Mouse (Mus musculus) naive thymus-derived CD4-positive, alpha-beta T cell, adult 2 months (primary cell): ENCODE data around the gene Zfp541.
A peak's percentile ranks its signal among the peaks of the same experiment; 100 is the strongest.

Experiments
- DNase-seq: peaks from one replicate; pipeline ENCODE4 v3.0.0-alpha.2; 2011; ENCODE audit warnings: low read depth

Gene Zfp541

DNA sequence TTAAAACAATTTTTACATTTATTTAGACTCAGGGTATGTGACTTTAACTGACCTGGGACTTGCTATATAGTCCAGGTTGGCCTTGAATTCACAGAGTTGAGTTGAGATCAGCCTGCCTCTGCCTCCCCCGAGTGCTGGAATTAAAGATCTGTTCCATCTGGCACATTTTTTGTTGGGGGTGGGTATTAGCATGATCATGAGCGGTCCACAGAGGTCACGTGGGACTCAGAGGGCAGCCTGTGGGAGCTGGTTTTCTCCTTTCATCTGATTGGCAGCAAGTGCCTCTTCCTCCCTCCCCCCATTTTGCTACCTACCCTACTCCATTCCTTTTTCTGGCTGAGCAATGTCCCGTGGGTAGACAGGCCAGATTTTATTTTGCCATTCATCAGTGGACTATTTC lies 19.0 kb downstream of the Zfp541 start:
- DNase-seq: no peak

DNA sequence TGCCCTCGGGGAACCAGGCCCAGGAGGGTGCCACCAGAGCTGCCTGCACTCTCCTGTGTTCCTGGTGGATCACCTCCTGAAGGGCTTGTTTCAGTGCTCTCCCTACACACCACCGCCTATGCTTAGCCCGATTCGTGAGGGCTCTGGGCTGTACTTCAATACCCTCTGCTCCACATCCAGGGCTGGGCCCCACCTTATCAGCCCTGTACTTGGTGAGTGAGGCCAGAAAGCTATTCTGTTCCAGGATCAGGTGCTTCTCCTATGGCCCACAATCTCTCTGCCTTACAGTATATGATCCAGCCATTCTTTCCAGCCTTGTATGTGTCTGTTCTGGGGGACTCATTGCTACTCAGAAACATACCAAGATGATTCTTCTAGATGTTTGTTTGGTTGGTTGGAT lies 21.7 kb downstream of the Zfp541 start:
- no peak for DNase-seq

DNA sequence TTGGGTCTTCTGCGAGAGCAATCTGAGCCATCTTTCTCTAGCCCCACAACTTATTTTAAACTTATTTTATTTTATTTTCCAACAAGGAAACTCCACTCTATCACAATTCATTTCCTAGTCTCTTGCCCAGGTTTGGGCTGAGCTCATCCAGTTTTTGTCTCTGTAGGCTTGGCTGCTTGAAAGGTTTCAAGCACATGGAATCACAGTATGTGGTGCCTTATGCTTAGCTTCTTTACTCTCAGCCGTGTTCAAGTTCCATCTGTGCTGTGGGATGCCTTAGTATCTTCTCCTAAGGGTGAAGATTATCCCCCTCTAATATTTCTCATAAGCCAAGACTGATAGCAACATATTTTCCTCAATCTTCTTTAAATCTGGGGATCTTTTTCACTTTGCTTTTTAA lies 26.0 kb downstream of the Zfp541 start:
- no peak for DNase-seq

DNA sequence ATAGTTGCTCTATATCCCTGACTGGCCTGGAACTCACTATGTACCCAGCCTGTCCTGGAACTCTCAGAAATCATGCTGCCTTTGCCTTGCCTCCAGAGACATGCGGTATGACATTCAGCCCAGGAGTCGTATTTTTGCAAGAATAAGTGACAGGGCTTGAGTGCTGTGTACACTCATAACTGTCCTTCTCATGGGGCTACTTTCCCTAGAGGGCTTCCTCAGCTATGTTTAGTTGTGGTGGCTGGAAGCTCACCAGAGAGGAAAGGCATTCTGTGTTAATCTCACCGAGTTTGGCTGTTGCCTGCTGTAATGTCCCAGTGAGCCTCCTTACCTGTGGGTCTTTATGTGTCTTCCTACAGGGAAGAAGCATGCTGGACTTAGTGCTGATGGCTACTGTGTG lies 33.0 kb downstream of the Zfp541 start:
- DNase-seq: no peak

DNA sequence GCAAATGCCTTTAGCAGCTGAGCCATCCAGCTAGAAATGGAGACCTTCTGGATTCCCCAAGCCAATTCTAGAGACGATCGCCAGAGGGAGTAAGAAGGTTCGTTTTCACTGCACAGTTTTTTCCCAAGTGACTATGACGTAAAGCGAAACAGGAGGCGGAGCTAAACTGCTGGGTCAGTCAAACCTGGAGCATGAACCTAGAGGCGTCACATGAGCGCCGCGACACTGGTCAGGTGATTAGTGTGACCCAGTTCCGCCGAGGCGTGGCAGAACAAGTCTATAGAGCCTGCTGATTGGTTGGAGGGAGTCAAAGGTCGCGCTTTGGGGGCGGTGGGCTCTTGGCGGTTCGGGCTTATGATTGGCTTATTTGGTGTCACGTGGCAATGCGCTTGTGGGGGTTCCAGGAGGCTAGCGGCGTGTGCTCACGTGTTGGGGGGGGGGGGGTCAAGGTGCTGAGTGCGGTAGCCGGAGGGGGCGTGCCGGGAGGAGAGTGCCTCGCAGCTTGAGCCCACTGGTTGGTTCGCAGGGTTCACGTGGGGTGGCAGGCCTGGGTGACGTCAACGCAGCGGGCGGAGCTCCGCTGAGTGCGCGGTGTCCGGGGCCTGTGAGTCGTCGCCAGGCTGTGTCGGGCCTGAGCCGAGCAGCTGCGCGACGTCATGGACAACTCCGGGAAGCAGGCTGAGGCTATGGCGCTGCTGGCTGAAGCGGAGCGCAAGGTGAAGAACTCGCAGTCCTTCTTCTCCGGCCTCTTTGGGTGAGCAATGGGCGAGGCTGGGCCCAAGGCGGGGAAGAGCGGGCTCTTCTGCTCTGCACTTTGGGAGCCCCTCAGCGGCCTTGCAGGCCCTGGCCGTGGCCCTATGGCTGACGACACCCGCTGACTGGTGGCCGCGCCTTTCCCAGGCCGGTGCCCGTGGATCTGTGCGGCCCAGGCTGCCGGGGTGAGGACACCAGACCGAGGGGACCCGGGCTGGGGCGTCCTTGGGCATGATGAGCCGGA lies 36.7 kb downstream of the Zfp541 start, which contains the start of gene Napa:
Napa (plus strand) TSS at position 438 of the 997 bp plus-strand sequence.
- DNase-seq: peak; percentile 99

DNA sequence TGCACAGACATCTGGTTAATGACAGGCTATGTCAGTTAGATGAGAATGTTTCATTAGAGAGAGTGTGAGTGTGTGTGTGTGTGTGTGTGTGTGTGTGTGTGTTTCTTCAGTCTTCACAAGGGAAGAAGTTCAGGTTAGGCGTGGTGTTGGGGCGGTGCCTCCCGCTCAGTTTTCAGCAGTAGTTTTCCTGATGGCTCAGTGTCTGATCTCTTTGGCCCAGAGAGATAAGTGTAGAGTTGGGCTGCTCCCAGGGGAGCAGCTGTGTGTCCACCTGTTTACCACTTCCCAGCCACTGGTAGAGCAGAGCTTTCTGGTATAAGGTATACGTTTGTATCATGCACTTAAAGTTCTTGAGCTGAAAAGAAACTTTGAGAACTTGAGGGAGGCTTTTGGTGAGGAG lies 38.3 kb downstream of the Zfp541 start:
- DNase-seq: no peak

DNA sequence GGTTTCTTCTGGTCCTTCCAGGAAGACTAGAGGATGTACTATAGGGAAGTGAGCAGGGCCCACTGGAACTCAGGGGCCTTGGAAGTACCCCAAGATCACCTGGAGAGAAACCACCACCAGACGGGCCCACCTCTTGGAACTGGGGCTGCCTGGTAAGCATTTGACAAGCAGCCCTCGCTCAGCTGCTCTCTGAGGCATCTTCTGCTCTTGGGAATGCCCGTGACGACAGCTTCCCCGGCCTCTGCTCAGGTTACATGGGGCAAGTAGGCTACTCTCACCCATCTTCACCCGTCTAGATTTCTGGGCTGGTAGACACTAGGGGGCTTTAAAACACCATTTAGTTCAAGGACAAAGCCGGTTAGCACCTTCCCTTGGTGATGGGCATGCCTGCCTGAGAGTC lies 39.5 kb downstream of the Zfp541 start:
- DNase-seq: no peak

DNA sequence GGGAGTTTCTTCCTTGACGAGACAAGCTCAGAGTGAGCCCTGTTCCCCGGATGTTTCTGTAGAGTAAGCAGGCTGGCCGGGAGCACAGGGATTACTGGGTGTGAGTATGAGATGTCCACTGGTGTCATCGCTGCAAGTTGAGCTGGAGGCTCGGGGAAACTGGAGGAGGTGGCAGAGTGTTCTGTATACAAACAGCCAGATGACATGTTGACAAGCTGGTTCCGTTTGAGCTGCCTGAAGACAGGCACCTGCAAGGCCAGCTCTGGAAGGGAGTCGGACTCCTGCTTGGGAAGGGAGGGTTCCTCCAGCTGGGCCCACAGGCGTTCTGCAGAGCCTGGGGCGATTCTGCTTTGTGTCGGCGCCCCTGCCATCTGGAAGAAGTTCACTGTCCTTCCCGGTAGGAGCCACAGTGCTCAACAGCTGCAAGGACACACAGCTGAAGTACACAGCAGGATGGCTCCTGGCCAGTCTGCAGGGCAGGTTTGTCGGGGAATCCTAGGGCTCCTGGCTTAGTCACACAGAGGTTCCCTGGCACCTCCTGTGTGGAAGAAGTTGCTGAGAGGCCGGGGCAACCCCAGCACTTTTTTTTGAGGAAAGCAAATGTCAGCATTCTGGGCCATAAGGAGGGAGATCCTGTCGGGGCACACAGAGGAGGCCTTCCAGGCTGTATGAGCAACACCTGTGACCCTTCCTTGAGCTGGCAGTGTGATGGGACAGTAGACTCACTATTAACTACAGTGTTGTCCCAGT lies 40.3 kb downstream of the Zfp541 start:
- no peak for DNase-seq

DNA sequence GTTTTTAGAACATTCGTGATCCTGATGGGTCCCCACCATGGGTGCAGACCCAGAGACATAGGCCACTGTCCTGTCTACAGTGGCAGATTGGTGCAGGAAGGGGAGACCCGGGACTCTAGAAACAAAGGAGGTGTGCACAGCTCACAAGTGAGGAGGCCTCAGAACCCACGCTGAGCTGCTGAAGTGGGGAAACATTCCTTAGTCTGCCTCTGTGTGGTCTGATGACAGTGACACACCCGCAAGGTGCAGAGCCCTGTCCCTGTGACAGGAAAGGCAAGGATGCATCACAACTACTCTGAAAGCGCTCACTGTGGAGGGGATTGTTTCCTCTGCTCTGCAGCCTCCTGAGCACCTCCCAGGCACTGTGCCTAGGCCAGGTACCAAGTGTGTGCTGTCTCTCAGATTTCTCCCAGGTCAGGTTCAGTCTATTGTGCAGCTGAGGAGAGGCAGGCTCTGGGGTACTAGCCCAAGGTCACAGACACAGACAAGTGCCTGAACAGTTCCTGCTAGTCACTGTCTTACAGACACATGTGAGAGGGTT lies 41.1 kb downstream of the Zfp541 start:
- no peak for DNase-seq

DNA sequence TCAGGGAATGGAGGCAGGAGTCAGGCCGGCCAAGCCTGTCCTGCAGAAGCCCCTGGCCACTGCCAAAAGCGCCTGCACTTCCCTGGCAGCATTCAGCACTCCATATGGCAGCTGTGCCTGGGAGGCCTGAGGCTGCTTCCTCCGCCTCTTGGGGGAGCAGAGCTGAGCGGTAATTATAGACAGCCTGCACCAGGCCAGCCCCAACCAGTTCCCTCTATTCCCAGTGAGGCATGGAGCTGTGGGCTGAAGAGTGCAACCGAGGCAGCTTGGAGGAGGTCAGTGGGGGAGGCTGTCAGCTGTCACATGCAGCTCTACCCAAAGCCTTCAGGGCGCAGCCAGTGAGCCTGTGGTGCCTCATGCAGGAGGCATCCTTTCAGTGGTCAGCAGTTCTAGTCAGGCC lies 42.1 kb downstream of the Zfp541 start:
- no peak for DNase-seq

DNA sequence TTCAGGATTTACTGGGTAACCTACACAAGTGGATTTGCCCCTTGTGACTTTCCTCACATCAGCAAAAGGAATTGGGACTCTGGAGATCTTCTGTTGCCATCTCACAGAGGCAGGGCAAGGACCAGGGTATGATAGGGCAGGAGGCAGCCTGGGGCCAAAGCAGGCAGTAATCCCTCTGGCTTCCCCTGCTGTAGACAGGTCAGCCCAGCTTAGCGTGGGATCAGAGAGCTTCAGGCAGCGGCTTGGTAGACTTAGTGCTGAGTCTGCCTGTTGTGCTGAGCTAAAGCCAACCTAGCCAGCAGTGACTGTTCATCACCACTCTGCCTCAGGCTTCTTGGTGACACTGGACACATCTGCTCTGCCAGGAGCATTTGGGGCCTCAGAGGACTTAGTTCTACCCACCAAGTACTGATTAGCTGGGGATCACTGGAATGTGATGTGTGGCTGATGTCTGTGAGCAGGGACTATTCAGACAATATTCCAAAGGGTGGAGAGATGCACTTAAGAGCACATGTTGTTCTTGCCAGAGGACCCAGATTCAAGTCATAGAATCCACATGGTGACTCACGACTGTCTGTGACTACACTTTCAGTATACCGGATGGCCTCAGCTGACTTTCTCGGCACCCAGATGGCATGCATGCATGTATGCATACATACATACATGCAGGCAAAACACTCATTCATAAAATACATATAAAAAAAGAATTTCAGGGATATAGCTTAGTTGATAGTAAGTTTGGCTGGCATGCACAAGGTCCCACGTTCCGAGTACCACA lies 43.2 kb downstream of the Zfp541 start:
- DNase-seq: no peak

DNA sequence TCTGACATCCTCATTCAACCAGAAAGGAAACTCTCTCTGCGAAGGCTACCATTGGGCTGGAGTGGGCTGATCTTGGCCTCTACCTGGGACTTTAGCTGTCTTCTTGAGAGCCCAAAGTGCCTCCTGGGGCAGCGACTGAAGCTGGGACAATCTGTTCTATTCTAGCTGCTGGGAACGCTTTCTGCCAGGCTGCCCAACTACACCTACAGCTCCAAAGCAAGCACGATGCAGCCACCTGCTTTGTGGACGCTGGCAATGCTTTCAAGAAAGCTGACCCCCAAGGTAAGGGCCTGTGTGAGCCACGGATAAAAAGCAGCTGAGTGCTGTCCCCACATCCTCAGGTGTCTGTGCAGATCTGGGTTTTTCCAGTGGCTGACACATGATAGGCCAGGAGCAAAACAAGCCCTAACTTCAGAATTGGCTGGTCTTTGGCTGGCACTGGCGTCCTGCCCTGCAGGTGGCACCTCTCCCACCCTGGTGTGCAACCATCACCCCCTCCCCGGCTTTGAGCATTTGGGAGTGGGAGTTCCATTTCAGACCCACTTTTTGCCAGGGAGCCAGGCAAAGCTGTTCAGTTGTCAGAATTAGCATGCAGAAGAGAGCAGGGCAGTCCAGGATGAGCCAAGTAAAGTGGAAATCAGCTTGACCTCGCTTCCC lies 47.4 kb downstream of the Zfp541 start:
- no peak for DNase-seq

DNA sequence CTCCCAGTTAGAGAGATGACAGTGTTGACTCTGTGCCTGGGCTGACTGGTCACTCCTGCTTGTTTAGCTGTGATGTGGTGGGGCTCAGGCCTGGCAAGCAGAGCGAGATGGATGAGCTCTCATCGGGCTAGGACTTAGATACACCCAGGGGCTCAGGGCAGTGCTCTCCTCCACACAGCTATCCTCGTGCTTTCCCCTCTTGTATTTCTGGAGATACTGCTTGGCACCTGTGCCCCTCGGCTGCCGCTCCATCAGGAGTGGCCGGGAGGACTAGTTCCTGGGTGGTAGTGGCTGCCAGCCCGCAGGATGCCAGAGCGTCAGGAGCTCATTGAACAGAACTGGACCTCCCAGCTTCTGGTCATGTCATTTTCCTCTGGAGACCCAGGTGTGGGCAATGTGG lies 48.5 kb downstream of the Zfp541 start:
- no peak for DNase-seq

DNA sequence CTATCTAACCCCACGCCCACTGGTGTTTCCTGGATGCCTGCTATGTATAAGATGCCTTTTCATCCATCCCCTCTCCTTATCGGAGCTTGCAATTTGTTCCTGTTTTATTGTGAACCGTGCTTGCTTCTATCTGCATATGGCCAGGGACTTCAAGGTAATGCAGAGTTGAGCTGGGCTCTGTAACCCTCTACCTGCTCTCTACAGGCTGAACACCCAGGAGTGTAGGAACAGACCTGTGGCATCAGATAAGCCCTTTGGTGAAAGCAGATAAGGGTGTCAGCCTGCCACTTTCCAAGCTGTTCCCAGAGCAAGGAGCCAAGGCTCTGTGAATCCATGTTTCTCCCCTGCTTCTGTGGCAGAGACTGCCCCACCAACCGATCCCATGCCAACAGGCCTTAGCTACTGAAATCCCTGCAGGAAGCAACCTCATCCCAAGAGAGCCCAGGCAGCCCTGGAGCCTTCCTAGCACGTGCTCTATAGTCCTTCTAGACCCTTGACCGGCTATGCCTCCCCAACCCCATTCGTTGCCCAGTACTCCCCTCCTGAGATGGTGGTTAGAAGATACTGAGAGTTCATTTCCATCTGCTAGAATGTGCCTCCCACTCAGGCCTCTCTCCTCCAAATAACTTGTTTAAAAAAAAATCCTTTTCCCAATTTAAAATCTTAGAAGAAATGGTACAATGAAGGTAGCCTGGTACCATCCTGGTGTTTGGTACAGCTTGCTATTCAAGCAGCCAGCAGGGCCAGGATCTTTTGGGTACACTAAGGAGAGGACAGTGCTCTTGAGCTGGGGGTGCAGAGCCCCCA lies 49.9 kb downstream of the Zfp541 start:
- DNase-seq: no peak

DNA sequence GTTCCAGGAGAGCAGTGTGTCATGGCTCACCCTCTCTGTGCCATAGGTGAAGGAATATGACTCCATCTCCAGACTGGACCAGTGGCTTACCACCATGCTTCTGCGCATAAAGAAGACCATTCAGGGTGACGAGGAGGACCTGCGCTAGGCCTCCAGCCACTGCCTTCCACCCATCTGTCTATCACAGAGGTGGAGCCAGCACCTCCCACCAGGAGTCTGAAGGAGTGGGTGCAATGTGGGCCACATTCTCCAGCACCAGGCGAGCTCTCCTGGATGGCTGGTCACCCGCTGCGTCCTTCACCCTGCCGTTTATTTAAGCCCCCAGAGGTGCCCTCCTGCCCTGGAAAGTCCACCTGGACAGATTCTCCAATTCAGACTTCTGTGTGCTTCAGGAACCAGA lies 54.8 kb downstream of the Zfp541 start:
- no peak for DNase-seq

DNA sequence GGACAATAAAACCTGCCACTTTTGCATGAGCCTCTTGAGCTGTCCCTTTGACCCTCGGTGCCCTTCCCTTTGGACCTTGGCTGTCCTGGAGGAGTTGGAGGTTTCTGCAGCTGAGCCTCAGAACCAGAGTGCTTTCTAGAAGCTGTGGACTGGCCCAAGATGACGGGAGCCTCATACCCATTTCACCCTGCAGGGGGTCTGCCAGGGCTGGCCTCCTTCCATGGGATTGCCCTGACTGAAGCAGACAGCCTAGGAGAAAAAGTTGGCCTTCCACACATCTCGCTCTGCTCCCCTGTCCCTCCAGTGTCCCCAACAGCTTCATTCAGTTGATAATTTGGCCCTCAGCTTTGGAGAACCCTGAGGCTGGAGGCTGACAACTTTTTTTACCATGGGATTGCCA lies 55.5 kb downstream of the Zfp541 start:
- no peak for DNase-seq

DNA sequence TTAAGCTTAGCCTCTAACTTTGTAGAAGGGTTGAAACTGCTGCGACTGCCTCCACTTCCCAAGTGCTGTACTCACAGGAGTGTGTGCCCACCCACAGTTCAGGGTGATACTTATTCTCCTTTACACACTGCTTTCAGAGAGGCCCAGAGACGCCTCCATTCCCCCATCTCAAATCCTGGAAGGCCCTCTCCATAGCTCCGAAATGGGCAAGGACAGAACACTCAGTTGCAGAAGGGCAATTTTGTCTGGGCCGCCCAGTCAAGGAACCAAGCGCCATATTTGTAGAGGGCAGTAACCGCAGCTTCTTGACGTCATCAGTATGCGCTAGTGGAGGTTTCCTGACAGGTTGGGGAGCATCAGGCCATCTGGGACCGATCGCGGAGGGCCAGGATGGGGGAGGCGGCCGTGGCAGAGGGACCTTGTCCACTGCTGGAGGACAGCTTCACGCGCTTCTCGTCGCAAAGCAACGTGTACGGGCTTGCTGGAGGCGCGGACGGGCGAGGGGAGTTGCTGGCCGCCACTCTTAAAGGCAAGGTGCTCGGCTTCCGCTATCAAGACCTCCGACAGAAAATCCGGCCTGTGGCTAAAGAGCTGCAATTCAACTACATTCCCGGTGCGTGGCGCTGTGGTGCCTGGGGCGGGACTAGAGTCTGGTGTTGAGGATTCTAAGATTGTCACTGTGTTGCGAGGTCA lies 58.1 kb downstream of the Zfp541 start, which contains the start of gene Kptn:
Kptn (plus strand) TSS at position 327 of the 693 bp plus-strand sequence.
- peak; percentile 96 for DNase-seq

DNA sequence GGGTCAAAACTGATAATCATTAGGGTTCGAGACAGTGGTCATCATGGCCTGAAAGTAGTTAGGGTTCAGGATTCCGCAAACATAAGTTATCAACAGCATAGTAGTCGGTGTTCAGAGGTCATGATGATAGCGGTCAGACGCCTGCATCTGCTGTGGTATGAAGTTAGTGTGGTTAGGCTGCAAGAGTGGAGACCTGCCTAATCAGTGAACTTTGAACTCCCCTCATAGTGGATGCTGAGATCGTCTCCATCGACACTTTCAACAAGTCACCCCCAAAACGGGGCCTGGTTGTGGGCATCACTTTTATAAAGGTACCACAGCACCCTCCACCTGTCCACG lies 58.6 kb downstream of the Zfp541 start:
- DNase-seq: no peak

DNA sequence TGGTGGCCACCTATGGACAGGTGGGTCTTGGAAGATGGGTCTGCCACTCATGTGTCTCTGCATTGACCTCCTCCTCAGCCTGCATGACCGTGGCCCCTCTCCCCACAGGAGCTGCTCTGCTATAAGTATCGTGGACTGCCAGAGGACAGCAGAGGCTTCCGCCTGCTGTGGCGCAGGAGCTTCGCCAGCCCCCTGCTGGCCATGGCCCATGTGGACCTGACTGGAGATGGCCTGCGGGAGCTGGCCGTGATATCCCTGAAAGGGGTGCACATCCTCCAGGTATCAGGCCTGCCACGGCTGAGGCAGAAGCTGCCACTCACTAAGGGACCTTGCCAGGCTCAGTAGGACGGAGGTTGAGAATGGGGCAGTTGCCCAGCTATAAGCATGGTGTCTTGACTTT lies 64.2 kb downstream of the Zfp541 start:
- no peak for DNase-seq

DNA sequence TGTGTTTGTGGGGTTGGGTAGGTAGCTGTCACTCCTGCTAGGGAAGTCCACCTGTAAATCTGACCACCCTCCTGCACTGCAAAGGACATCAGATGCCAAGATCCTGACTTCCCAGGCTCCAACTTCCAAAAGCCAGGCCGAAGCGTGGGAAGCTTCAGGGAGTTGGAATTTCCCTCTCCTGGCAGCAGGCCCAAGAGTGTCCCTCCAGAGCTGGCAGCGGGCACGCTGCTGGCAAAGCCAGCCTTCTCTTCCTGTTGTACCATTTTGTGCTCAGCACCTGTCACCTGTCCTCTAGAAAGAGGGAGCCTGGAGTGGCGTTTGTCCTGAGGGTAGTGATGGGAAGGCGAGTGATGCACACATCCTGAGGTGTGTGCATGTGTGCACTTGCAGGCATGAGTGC lies 66.7 kb downstream of the Zfp541 start:
- no peak for DNase-seq
